ENCODE assay signal across 36 mouse cellular contexts in genomic region chr6:52283896-52284295, GRCm38 (mm10). TPM values are rescaled to one million over a fixed set of nuclear protein-coding genes. Genes with fewer than 3 reads are reported as not detected.
"Had no signal": no experiment of that assay in that cellular context is flagged by ENCODE, and none has a peak within 500 bp of the region (broad histone marks: within the 10 kb centered on the region; RNA-seq: fewer than 3 reads in every experiment).

No protein-coding gene starts in this region.

- DNase-seq: gastrocnemius, postnatal 10 days; gastrocnemius, postnatal 25 days; heart, adult 18-20 months; heart, postnatal 10 days; heart, postnatal 4 days; kidney, adult 18-20 months; kidney, adult 8-10 months; kidney, postnatal 10 days; kidney, postnatal 25 days; kidney, postnatal 4 days; liver; liver, embryonic 13.5 days; liver, postnatal 0 days had no signal

RNA-seq across cellular contexts. Expression of gene Hoxa13, which starts 23.2 kb away (rescaled TPM):
- total RNA-seq: granulocyte monocyte progenitor cell, adult 5-6 weeks; heart, adult 18-20 months; heart, adult 8-10 months; heart, postnatal 10 days; heart, postnatal 25 days; heart, postnatal 4 days; layer of hippocampus, adult 2 months; layer of hippocampus, postnatal 10 days; layer of hippocampus, postnatal 25 days; left cerebral cortex, adult 2 months; left cerebral cortex, postnatal 14 days; left cerebral cortex, postnatal 36 days had no signal
- polyA plus RNA-seq: heart, embryonic 10.5 days; heart, embryonic 12.5 days; heart, embryonic 14.5 days; heart, embryonic 16.5 days; hindbrain, embryonic 10.5 days; hindbrain, embryonic 12.5 days; hindbrain, embryonic 14.5 days; hindbrain, embryonic 16.5 days; inflammation-experienced regulatory T-cells, adult 6 months; intestine, postnatal 0 days; kidney, embryonic 14.5 days; liver, embryonic 13.5 days; liver, embryonic 15.5 days; liver, postnatal 0 days had no signal

RNA-seq across cellular contexts. Expression of gene Evx1, which starts 29.4 kb away (rescaled TPM):
- total RNA-seq: gastrocnemius, postnatal 10 days; gastrocnemius, postnatal 25 days; gastrocnemius, postnatal 4 days; granulocyte monocyte progenitor cell, adult 5-6 weeks; heart, adult 18-20 months; heart, adult 8-10 months; heart, postnatal 10 days; heart, postnatal 25 days; heart, postnatal 4 days; layer of hippocampus, adult 2 months; layer of hippocampus, postnatal 10 days; layer of hippocampus, postnatal 25 days; left cerebral cortex, adult 2 months; left cerebral cortex, postnatal 14 days; left cerebral cortex, postnatal 36 days had no signal
- polyA plus RNA-seq: heart, embryonic 12.5 days; heart, embryonic 14.5 days; heart, embryonic 16.5 days; inflammation-experienced regulatory T-cells, adult 6 months; kidney, embryonic 14.5 days; kidney, embryonic 16.5 days; liver, embryonic 13.5 days; liver, embryonic 15.5 days; liver, postnatal 0 days had no signal

RNA-seq across cellular contexts. Expression of gene Hoxa11, which starts 38.3 kb away (rescaled TPM):
- total RNA-seq: granulocyte monocyte progenitor cell, adult 5-6 weeks; heart, adult 18-20 months; heart, adult 8-10 months; heart, postnatal 10 days; heart, postnatal 25 days; heart, postnatal 4 days; layer of hippocampus, adult 2 months; layer of hippocampus, postnatal 10 days; layer of hippocampus, postnatal 25 days; left cerebral cortex, adult 2 months; left cerebral cortex, postnatal 14 days; left cerebral cortex, postnatal 36 days had no signal
- polyA plus RNA-seq: heart, embryonic 12.5 days; heart, embryonic 14.5 days; heart, embryonic 16.5 days; hindbrain, embryonic 10.5 days; hindbrain, embryonic 12.5 days; hindbrain, embryonic 14.5 days; hindbrain, embryonic 16.5 days; inflammation-experienced regulatory T-cells, adult 6 months; liver, embryonic 13.5 days; liver, embryonic 15.5 days; liver, postnatal 0 days had no signal

RNA-seq across cellular contexts. Expression of gene Hoxa10, which starts 43.2 kb away (rescaled TPM):
- total RNA-seq: heart, adult 18-20 months; heart, adult 8-10 months; heart, postnatal 10 days; heart, postnatal 25 days; heart, postnatal 4 days; layer of hippocampus, adult 2 months; layer of hippocampus, postnatal 10 days; layer of hippocampus, postnatal 25 days; left cerebral cortex, adult 2 months; left cerebral cortex, postnatal 14 days; left cerebral cortex, postnatal 36 days had no signal
- polyA plus RNA-seq: heart, embryonic 16.5 days; hindbrain, embryonic 10.5 days; hindbrain, embryonic 12.5 days; hindbrain, embryonic 16.5 days; inflammation-experienced regulatory T-cells, adult 6 months; liver, postnatal 0 days had no signal

RNA-seq across cellular contexts. Expression of gene Hoxa9, which starts 53.0 kb away (rescaled TPM):
- total RNA-seq: heart, adult 18-20 months; heart, adult 8-10 months; heart, postnatal 10 days; heart, postnatal 25 days; heart, postnatal 4 days; layer of hippocampus, adult 2 months; layer of hippocampus, postnatal 10 days; layer of hippocampus, postnatal 25 days; left cerebral cortex, adult 2 months; left cerebral cortex, postnatal 14 days; left cerebral cortex, postnatal 36 days had no signal
- polyA plus RNA-seq: hindbrain, embryonic 10.5 days had no signal
